Mouse (Mus musculus) Patski (cell line): Measurements from ENCODE around the gene Raf1. TPM values are rescaled to one million over a fixed set of nuclear protein-coding genes. Genes with fewer than 3 reads are reported as not detected.

Experiments used
- ATAC-seq: fragments of 100-300 bp; one replicate; pipeline ENCODE4 v1.8.0; 2021
- CTCF ChIA-PET: fragments of 350-600 bp; sonication (Branson Sonifier 250); formaldehyde crosslinking; loops from one replicate; lab custom pipeline; 2022; ENCODE audit warnings: inconsistent platforms; lab: Charles Lee
- POLR2A ChIA-PET: fragments of 350-600 bp; sonication (Branson Sonifier 250); formaldehyde crosslinking; loops from one replicate; lab custom pipeline; 2022; ENCODE audit warnings: antibody characterized with exemption, inconsistent platforms; lab: Charles Lee
- DNase-seq: peaks from one replicate; pipeline ENCODE4 v3.0.0-alpha.2; 2011; ENCODE audit warnings: low read depth, low spot score
- H3K27me3 ChIP-seq: fragments of 371-371 bp; one replicate; pipeline ENCODE4 v1.5.1; 2021
- CTCF ChIP-seq: fragments of 100-300 bp; IDR thresholded peaks from one replicate; pipeline ENCODE4 v1.5.1; 2021
- in situ Hi-C: fragments of 300-500 bp; cut with MboI; formaldehyde crosslinking; loops from 3 replicates; pipeline ENCODE4 v1.11.1; 2018; ENCODE audit warnings: low pct_unique_long_range_greater_than_20kb, mixed read lengths
- polyA plus RNA-seq: library from polyadenylated mRNA; unstranded; gene quantifications from one replicate; pipeline ENCODE4 v1.2.3, GENCODE M21; 2021

Raf1 gene
- polyA plus RNA-seq, 1 experiment from 2014 or later: 96.8 TPM

DNA sequence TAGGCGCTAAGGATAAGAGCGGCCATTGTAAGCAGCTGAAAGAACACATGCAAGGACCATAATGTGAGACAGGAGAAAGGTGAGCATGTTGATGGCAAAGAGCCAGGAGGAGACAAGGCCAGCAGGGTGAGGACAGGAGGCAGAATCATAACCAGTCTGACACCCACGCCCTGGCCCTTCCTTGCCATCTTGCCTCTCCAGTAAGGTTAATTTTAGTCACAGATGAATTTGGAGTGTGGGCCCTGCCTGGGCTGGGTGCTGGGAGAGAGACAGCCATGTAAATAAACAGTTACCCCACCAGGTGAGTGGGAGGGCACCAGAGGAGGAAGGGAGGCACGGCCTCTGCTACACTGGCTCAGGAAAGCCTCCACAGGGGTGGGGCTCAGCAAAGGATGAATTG is 4.6 kb upstream of the Raf1 start:
- no peak for ATAC-seq
- ChIA-PET POLR2A (no interaction called here), CTCF (no interaction called here)
- no peak for DNase-seq
- in situ Hi-C loops: no loop called here
- no peak for TF ChIP-seq CTCF
- no peaks in the 10 kb centered on the region for H3K27me3 ChIP-seq

DNA sequence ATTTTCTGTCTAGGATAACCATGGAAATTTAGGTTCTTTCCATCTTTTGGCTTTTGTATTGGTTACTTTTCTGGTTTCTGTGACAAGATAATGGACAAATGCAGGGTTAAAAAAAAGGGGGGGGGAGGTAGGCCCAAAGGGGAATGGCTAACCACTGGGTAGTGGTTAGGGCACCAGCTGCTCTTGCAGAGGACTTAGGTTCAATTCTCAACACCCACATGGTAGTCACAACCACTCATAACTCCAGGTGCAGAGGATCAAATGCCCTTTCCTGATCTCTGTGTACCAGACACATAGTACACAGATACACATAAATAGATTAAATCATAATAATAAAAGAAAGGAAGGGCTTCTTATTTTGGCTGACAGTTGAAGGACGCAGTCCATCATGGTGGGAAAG is 1.6 kb upstream of the Raf1 start:
- CTCF ChIA-PET: interaction anchor here (1.6 kb wide), 1 partner anchor 10 kb away, joined by 3 read pairs; no protein-coding TSS in a partner anchor
- H3K27me3 ChIP-seq: no peaks in the 10 kb centered on the region
- POLR2A ChIA-PET: interaction anchor here (0.6 to 0.7 kb wide), 2 partner anchors 10 to 24 kb away, joined by 3 to 4 read pairs; no protein-coding TSS in a partner anchor
- no peak for ATAC-seq
- in situ Hi-C loops: no loop called here
- DNase-seq: no peak
- TF ChIP-seq CTCF: no peak

DNA sequence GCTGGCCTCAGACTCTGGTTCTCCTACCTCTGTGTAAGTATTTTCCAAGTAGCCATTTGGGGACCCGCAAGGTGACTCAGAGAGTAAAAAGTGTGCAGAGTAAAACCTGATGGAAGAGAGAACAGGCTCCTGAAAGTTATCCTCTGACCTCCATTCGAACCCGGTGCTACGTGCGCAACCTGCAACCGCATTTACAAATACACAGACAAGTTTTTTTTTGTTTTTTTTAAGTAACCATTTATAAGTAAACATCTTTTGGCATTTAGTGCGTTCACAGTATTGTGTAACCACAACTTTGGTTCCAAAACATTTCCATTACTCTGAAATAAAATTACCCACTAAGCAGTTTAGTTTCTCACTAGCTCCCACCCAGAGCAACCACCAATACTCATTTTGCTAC is 1.0 kb upstream of the Raf1 start:
- ChIA-PET CTCF (interaction anchor here (1.6 kb wide), 1 partner anchor 10 kb away, joined by 3 read pairs; no protein-coding TSS in a partner anchor), POLR2A (interaction anchor here (0.6 to 1.3 kb wide), 4 partner anchors 11 to 175 kb away, joined by 3 to 5 read pairs (median 4); partner anchors contain the start of gene Mbd4)
- ATAC-seq (no peak), DNase-seq (no peak)
- H3K27me3 ChIP-seq: no peaks in the 10 kb centered on the region
- no peak for TF ChIP-seq CTCF
- in situ Hi-C loops: no loop called here

DNA sequence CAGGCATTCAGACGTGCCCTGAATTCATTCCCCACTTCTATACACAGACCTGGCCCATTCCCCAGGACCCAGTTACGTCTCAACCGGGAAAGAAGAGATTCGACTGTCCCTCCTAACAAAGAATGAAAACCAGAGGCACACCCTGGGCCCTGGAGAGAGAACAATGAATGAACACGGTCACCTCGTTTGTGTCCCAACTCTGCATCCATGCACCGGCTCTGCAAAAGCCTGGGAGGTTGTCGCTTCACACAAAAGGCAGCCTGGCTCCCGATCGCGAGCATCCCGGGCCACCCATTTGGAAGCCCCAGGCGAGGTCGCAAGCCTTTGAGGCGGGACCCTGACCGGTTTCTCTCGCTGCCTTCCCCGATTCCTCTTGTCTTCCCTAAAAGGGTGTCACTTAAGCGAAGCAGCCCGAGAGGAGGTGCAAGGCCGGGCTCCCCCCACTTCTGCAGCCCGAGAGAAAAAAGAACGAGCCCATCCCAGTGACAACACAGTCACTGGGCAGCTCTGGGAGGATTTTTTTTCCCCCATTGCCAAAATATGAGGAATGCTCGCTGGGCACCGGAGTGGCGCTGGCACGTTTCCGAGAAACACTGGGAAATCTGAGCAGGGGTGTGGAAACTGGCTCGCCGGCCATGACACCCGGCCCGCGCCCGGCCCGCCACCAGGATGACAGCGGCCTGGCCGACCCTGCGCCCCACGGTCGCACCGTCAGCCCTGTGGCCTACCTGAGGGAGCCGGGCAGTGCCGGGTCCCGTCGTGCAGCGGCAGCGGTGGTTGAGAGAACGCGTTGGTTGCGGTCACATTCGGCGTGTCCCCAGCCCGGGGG is 713 bp downstream of the Raf1 start:
- TF ChIP-seq CTCF: no peak
- ChIA-PET POLR2A (interaction anchor here (0.7 to 1.3 kb wide), 4 partner anchors 12 to 281 kb away, joined by 3 read pairs; no protein-coding TSS in a partner anchor), CTCF (interaction anchor here (1.7 kb wide), 1 partner anchor 10 kb away, joined by 5 read pairs; no protein-coding TSS in a partner anchor)
- DNase-seq (no peak), ATAC-seq (peak; percentile 37)
- no peaks in the 10 kb centered on the region for H3K27me3 ChIP-seq
- in situ Hi-C loops: no loop called here

DNA sequence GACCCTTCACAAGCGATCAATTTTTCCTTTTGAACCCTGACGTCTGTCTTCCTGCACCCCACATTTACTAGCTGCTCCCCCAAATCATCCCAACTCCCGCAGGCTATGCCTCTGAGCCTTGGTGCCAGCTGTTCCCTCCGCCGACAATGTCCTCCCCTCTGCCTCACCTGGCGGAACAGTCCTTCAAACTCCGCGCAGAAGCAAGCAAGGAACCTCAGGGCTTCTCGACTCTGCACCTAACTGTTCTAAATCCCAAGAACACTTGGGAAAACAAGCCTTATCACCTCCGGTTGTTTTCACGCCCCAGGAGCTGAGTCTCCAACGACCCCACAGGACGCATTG is 1.3 kb downstream of the Raf1 start:
- DNase-seq: no peak
- ChIA-PET CTCF (interaction anchor here (1.7 kb wide), 1 partner anchor 9 kb away, joined by 5 read pairs; no protein-coding TSS in a partner anchor), POLR2A (no interaction called here)
- no peaks in the 10 kb centered on the region for H3K27me3 ChIP-seq
- ATAC-seq: no peak
- in situ Hi-C loops: no loop called here
- TF ChIP-seq CTCF: no peak

GRCm38 (mm10) chr6:115674316-115674715 is 2.1 kb downstream of the Raf1 start:
- no peaks in the 10 kb centered on the region for H3K27me3 ChIP-seq
- DNase-seq: no peak
- no peak for TF ChIP-seq CTCF
- ATAC-seq: no peak
- ChIA-PET CTCF (interaction anchor here (1.0 to 1.7 kb wide), 2 partner anchors 9 to 23 kb away, joined by 3 to 5 read pairs; no protein-coding TSS in a partner anchor), POLR2A (interaction anchor here (0.7 to 1.1 kb wide), 3 partner anchors 9 to 67 kb away, joined by 3 read pairs; no protein-coding TSS in a partner anchor)
- in situ Hi-C loops: no loop called here

- no peak for DNase-seq
Measured at GRCm38 (mm10) chr6:115672700-115673099, 3.7 kb downstream of the Raf1 start.

GRCm38 (mm10) chr6:115666641-115667040 is 9.8 kb downstream of the Raf1 start:
- TF ChIP-seq CTCF: no peak
- DNase-seq (no peak), ATAC-seq (peak; percentile 62)
- ChIA-PET POLR2A (no interaction called here), CTCF (interaction anchor here (1.0 to 1.6 kb wide), 2 partner anchors 8 to 13 kb away, joined by 5 read pairs; no protein-coding TSS in a partner anchor)
- in situ Hi-C loops: no loop called here
- H3K27me3 ChIP-seq: no peaks in the 10 kb centered on the region

More at GRCm38 (mm10) chr6:115672700-115673099, 3.7 kb downstream of the Raf1 start:
- in situ Hi-C loops: no loop called here
- ChIA-PET POLR2A (interaction anchor here (0.7 kb wide), 1 partner anchor 12 kb away, joined by 4 read pairs; no protein-coding TSS in a partner anchor), CTCF (no interaction called here)
- TF ChIP-seq CTCF: no peak
- H3K27me3 ChIP-seq: no peaks in the 10 kb centered on the region
- no peak for ATAC-seq

GRCm38 (mm10) chr6:115664268-115664667 is 12.2 kb downstream of the Raf1 start:
- no peaks in the 10 kb centered on the region for H3K27me3 ChIP-seq
- CTCF ChIA-PET: interaction anchor here (1.5 kb wide), 1 partner anchor 8 kb away, joined by 5 read pairs; no protein-coding TSS in a partner anchor
- no peak for TF ChIP-seq CTCF
- ATAC-seq (no peak), DNase-seq (no peak)
- POLR2A ChIA-PET: interaction anchor here (0.6 kb wide), 1 partner anchor 12 kb away, joined by 3 read pairs; the partner anchor contains the start of gene Raf1
- in situ Hi-C loops: no loop called here

GRCm38 (mm10) chr6:115658802-115659201 is 17.6 kb downstream of the Raf1 start:
- TF ChIP-seq CTCF: no peak
- DNase-seq: no peak
- no peak for ATAC-seq
- POLR2A ChIA-PET: no interaction called here
- H3K27me3 ChIP-seq: no peaks in the 10 kb centered on the region
- CTCF ChIA-PET: no interaction called here
- in situ Hi-C loops: no loop called here
